Mouse (Mus musculus) heart, postnatal 0 days (tissue): ENCODE measurements around the gene Wdr59. TPM values are rescaled to one million over a fixed set of nuclear protein-coding genes. Genes with fewer than 3 reads are reported as not detected.

ENCODE experiments used
- ATAC-seq: fragments of 200-750 bp; cut with Nextera tagmentation; 2 replicates; pipeline ENCODE4 v1.8.0; 2017; ENCODE audit warnings: low read depth, moderate number of reproducible peaks, moderate library complexity; ENCODE audit not compliant: insufficient read depth
- DNase-seq: peaks from one replicate; pipeline ENCODE4 v3.0.0-alpha.2; 2016; ENCODE audit warnings: low spot score
- H3K27ac ChIP-seq: fragments of 300-500 bp; sonication (generic); 2 replicates; pipeline ENCODE4 v1.5.1; 2014; ENCODE audit warnings: low read depth, mild to moderate bottlenecking
- H3K27me3 ChIP-seq: fragments of 300-500 bp; sonication (generic); 2 replicates; pipeline ENCODE4 v1.6.1; 2014; ENCODE audit warnings: low read length, mixed read lengths; ENCODE audit not compliant: control insufficient read depth, insufficient read depth
- H3K36me3 ChIP-seq: fragments of 300-500 bp; sonication (generic); replicated peaks from 2 replicates; pipeline ENCODE4 v1.6.1; 2014; ENCODE audit warnings: low read length, mixed read lengths; ENCODE audit not compliant: control insufficient read depth, insufficient read depth
- H3K4me1 ChIP-seq: fragments of 300-500 bp; sonication (generic); 2 replicates; pipeline ENCODE4 v1.6.1; 2014; ENCODE audit warnings: antibody characterized with exemption; ENCODE audit not compliant: control insufficient read depth, insufficient read depth
- H3K4me2 ChIP-seq: fragments of 300-500 bp; sonication (generic); 2 replicates; pipeline ENCODE4 v1.6.1; 2014; ENCODE audit warnings: low read depth, mild to moderate bottlenecking, low read length, moderate library complexity
- H3K4me3 ChIP-seq: fragments of 300-500 bp; sonication (generic); 2 replicates; pipeline ENCODE4 v1.5.1; 2014; ENCODE audit warnings: low read depth, low read length
- H3K9ac ChIP-seq: fragments of 300-500 bp; sonication (generic); replicated peaks from 2 replicates; pipeline ENCODE4 v1.6.1; 2014; ENCODE audit warnings: low read depth, low read length, mixed read lengths
- H3K9me3 ChIP-seq: fragments of 300-500 bp; sonication (generic); replicated peaks from 2 replicates; pipeline ENCODE4 v1.6.1; 2016; ENCODE audit warnings: low read length; ENCODE audit not compliant: control insufficient read depth
- CTCF ChIP-seq: IDR thresholded peaks from 2 replicates; pipeline ENCODE4 v1.5.1; 2016; ENCODE audit warnings: antibody characterized with exemption, control low read depth, low read depth
- EP300 ChIP-seq: IDR thresholded peaks from 2 replicates; pipeline ENCODE4 v1.6.1; 2016; ENCODE audit warnings: antibody characterized with exemption, low read depth
- WGBS: fragments of 180-500 bp; shearing (Covaris S2); extraction: QIAGEN DNeasy Blood & Tissue Kit; methylation state at CpG from one replicate; pipeline ENCODE4 v1.1.7; 2014; 5-methylcytosine and 5-hydroxymethylcytosine counted together
- polyA plus RNA-seq: library from polyadenylated mRNA; unstranded; fragments of >200 nt; fragmentation: Nextera tagmentation; extraction: Ambion mirVana; gene quantifications from 2 replicates; pipeline ENCODE4 v1.2.1, GENCODE M21; 2015
- total RNA-seq: library from RNA; depleted of rRNA; stranded (reverse); fragments of >200 nt; gene quantifications from 2 replicates; pipeline ENCODE4 v1.2.3, GENCODE M21; 2014; ENCODE audit warnings: low replicate concordance

Gene Wdr59
- total and polyA plus RNA-seq, 2 experiments from 2014 or later = 2.3 to 6.5 TPM

DNA sequence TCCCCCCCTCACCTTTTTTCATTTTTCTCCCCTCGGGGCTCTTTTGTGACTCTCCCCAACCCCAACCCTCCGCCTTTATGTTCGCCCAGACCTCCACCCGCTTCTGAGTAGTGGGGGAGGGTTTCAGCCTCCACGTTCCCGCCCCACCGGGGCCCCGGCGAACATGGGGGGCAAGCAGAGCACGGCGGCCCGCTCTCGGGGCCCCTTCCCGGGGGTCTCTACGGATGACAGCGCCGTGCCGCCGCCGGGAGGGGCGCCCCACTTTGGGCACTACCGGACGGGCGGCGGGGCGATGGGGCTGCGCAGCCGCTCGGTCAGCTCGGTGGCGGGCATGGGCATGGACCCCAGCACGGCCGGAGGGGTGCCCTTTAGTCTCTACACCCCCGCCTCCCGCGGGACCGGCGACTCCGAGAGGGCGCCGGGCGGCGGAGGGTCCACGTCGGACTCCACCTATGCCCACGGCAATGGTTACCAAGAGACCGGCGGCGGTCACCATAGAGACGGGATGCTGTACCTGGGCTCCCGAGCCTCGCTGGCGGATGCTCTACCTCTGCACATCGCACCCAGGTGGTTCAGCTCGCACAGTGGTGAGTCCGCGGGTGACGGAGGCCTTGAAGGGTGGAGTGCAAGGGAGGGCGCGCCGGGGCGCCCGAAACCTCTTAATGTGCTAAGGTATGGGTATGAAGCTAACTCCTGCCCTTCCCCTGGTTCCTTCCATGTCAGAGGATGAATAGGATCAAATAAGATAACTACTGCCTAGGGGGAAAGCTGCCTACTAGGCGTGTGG lies 15.3 kb upstream of the Wdr59 start:
- Histone ChIP-seq H3K9ac (peak overlapping the region; percentile 87), H3K4me3 (peak overlapping the region; percentile 81), H3K36me3 (no peaks in the 10 kb centered on the region), H3K4me2 (peak overlapping the region; percentile 86), H3K9me3 (no peaks in the 10 kb centered on the region), H3K27me3 (no peaks in the 10 kb centered on the region), H3K27ac (peak overlapping the region; percentile 93), H3K4me1 (peaks cover 7% of the 10 kb centered on the region; the same call in 1 of the 2 replicates)
- ATAC-seq (peak; percentile 12), DNase-seq (no peak)
- under 1% methylated on average over 63 of the region's 64 CpGs for WGBS
- TF ChIP-seq EP300 = no peak
- no peak for TF ChIP-seq CTCF

DNA sequence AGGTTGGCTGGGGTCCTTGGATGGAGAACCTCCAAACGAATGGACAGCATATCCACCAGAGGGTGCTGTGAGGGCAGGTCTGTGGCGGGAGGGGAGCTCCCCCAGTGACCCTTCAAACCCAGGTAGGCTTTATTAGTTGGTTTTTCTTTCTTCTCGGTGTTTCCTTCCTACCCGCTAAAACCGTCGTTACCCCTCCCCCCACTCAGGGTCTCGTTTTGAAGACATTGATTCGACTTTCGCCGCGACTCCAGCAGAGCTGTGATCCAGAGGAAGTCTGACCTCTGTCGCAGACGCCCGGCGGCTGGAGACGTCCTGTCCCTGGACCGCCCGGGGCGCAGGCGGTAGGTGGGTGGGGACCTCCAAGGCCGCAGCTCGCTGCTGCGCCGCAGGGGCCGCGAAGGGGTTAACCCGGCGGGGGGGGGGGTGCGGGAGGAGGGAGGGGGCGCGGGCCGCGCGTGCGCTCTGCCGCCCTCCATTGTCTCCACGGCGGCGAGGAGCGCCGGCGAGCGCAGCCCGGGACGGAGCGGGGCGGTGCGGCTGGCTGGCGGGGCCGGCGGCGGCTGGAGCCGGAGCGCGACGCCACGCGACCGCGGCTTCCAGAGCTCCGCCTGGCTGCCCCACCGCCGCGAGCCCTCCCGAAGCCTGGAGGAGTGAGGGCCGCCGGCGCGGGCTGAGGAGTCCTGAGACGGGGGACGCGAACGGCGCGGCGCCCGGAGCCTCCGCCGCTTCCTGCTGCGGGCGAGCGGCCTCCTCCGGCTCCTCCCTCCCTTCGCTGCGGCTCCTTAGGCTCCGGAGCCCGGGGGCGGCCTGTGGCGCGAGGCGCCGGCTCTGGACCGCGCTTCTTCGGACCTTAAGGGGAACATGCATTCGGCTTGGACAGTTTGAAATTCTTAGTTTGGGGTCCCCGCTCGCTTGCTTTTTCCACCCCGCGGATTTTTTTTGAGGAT lies 14.4 kb upstream of the Wdr59 start, which contains the start of gene Znrf1:
Znrf1 (plus strand) TSS at position 67 of the 947 bp plus-strand sequence.
- Histone ChIP-seq H3K4me2 (peak within 1 kb of the TSS; percentile 86), H3K4me3 (peak within 1 kb of the TSS; percentile 81), H3K4me1 (peaks cover 7% of the 10 kb centered on the region; the same call in 1 of the 2 replicates), H3K9ac (peak within 1 kb of the TSS; percentile 87), H3K27ac (peak within 1 kb of the TSS; percentile 93), H3K27me3 (no peaks in the 10 kb centered on the region), H3K9me3 (no peaks in the 10 kb centered on the region), H3K36me3 (no peaks in the 10 kb centered on the region)
- under 1% methylated on average over 47 of the region's 100 CpGs for WGBS
- ATAC-seq (peak; percentile 91), DNase-seq (peak; percentile 78)
- TF ChIP-seq EP300 (no peak), CTCF (peak; percentile 65)

DNA sequence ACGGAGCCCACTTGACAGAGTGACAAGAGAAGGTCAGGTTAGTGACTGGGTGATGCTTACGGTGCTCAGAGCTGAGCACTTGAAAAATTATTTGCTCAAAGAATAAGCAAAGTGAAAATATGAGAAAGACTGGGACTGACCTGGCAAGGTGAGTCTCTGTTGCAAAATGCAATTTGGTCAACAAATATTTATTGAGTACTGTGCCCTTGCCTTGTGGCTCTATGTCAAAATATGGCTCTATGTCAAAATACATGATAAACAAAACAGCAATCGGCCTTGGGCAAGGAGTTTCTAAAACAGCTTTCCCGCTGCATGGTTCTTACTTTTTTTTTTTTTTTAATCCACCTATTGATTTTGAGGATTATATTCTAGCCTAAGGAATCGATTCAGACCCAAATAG lies 13.6 kb upstream of the Wdr59 start:
- DNase-seq = no peak
- no peaks in the 10 kb centered on the region for H3K36me3 ChIP-seq
- peak overlapping the region; percentile 81 for H3K4me3 ChIP-seq
- H3K4me2 ChIP-seq = peak overlapping the region; percentile 86
- no peak for TF ChIP-seq EP300
- no peak for TF ChIP-seq CTCF
- ATAC-seq = no peak
- WGBS = 26% methylated on average over 5 of the region's 5 CpGs
- no peaks in the 10 kb centered on the region for H3K27me3 ChIP-seq
- H3K4me1 ChIP-seq = peaks cover 7% of the 10 kb centered on the region; the same call in 1 of the 2 replicates
- H3K27ac ChIP-seq = peak overlapping the region; percentile 93; the same call in 1 of the 2 replicates
- H3K9ac ChIP-seq = no peak overlapping the region
- no peaks in the 10 kb centered on the region for H3K9me3 ChIP-seq

DNA sequence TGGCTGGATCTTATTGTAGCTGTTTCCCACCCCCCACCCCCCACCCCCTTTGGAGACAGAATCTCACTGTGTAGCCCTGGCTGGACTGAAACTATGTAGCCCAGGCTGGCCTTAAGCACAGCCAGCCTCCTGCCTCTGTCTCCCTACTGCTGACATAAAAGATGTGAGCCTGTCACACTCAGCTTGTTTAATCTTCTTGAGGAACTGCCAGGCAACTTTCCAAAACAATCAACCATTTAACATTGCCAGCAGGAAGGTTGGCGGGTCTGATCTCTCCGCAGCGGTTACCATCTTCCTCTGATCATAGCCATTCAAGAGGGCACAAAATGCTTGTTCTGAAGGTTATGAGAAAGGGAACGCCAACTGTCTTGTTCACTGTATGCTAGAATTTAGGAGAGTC lies 11.6 kb upstream of the Wdr59 start:
- no peak for DNase-seq
- ATAC-seq = no peak
- Histone ChIP-seq H3K27ac (no peak overlapping the region), H3K27me3 (no peaks in the 10 kb centered on the region), H3K36me3 (no peaks in the 10 kb centered on the region), H3K4me2 (no peak overlapping the region), H3K4me1 (no peaks in the 10 kb centered on the region), H3K9ac (no peak overlapping the region), H3K9me3 (no peaks in the 10 kb centered on the region), H3K4me3 (no peak overlapping the region)
- WGBS = 64% methylated on average over 4 of the region's 4 CpGs
- TF ChIP-seq EP300 (no peak), CTCF (no peak)

DNA sequence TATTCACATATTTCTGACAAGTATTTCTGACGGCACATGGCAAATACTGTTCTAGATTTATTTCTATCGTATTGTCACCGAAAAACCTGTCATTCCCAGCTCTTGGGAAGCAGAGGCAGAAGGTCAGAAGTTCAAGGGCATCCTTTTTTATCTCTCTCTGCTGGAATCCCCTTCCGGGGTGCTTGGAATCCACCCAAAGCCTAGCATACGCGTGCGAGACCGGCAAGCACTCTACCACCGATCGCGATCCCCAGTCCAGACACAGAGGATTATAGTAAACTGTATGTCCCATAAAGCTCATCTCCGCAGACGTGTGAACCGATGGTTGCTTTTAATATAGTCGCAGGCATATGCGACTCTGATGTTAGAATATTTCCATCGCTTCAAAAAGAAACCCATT lies 9.7 kb upstream of the Wdr59 start:
- no peak overlapping the region for H3K27ac ChIP-seq
- H3K36me3 ChIP-seq = no peaks in the 10 kb centered on the region
- no peaks in the 10 kb centered on the region for H3K27me3 ChIP-seq
- DNase-seq (no peak), ATAC-seq (no peak)
- no peak overlapping the region for H3K9ac ChIP-seq
- TF ChIP-seq EP300 = no peak
- TF ChIP-seq CTCF = no peak
- no peaks in the 10 kb centered on the region for H3K9me3 ChIP-seq
- H3K4me2 ChIP-seq = no peak overlapping the region
- H3K4me3 ChIP-seq = no peak overlapping the region
- 65% methylated on average over 17 of the region's 17 CpGs for WGBS
- no peaks in the 10 kb centered on the region for H3K4me1 ChIP-seq
